Mouse (Mus musculus): ENCODE results near the gene 4932411N23Rik.
"Not testable (repeated sequence)": the region's sequence is repeated elsewhere in the genome, so short reads cannot be mapped to it uniquely, and the experiment has no call there.

Gene 4932411N23Rik

DNA sequence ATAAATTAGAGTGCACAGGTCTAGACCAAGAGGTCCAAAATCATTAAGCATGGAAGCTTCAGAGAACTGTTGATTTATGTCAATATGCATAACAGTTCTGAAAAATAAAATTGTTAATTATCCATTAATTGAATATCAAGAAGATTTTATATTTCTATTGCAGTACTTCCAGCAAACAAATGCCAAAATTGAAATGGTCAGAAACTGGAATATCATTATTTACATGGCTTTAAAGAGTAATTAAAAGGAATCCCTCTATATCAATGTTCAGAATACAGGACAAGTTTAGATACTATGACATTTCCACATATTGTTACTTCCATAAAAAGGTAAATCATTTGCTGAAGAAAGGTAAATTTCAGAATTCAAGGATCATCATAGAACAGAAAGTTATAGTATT lies at the start of gene 4932411N23Rik:
Gene 4932411N23Rik (minus strand): TSS at position 101 of the 400 bp plus-strand sequence.
- no peak for DNase-seq (ENCODE audit: extremely low spot score, low spot score)

DNA sequence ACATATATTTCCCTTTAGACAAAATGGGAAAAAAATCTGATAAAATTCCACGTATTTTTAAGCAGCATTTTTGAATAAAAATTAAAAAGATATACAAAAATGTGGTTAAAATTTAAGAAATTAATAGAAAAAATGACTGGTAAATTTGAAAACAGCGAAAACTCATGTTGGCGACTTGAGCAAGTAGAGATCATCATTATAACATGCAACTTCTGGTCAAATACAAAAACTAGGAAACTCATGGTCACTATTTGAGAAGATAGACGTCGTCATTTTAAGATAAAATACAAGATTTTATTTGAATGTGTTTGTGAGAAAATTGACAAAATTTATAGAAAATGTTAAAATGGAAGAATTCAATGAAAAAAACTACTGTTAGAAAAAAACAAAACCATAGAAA lies 35.8 kb downstream of the 4932411N23Rik start:
- no peak for DNase-seq (ENCODE audit: extremely low spot score, low spot score)

DNA sequence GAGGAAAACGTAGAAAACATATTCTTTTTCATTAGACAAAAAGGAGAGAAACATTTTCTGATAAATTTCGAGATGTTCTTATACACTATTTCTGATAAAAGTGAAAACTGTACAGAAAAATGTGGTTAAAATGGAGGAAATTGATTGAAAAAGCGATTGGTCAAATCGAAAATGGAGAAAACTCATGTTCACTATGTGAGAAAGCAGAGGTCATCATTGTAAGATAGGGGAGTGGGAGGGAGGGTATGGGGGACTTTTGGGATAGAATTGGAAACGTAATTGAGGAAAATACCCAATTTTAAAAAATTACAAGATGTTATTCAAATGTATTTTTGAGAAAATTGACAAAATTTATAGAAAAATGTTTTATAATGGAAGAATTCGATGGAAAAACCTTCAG lies 38.0 kb downstream of the 4932411N23Rik start:
- DNase-seq (ENCODE audit: extremely low spot score, low spot score): not testable (repeated sequence)

DNA sequence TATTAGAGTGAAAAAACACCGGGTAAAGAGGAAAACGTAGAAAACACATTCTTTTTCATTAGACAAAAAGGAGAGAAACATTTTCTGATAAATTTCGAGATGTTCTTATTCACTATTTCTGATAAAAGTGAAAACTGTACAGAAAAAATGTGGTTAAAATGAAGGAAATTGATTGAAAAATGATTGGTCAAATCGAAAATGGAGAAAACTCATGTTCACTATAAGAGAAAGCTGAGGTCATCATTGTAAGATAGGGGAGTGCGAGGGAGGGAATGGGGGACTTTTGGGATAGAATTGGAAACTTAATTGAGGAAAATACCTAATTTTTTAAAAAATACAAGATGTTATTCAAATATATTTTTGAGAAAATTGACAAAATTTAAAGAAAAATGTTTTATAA lies 40.8 kb downstream of the 4932411N23Rik start:
- DNase-seq (ENCODE audit: extremely low spot score, low spot score): not testable (repeated sequence)

DNA sequence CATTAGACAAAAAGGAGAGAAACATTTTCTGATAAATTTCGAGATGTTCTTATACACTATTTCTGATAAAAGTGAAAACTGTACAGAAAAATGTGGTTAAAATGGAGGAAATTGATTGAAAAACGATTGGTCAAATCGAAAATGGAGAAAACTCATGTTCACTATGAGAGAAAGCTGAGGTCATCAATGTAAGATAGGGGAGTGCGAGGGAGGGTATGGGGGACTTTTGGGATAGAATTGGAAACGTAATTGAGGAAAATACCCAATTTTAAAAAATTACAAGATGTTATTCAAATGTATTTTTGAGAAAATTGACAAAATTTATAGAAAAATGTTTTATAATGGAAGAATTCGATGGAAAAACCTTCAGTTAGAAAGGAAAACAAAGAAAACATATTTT lies 42.2 kb downstream of the 4932411N23Rik start:
- not testable (repeated sequence) for DNase-seq (ENCODE audit: extremely low spot score, low spot score)
